Mouse (Mus musculus) hindbrain, postnatal 0 days (tissue): Measurements from ENCODE around the gene Ccdc141. TPM values are rescaled to one million over a fixed set of nuclear protein-coding genes. Genes with fewer than 3 reads are reported as not detected.

ENCODE experiments used
- ATAC-seq: fragments of 200-750 bp; cut with Nextera tagmentation; 2 replicates; pipeline ENCODE4 v1.8.0; 2017; ENCODE audit warnings: mild to moderate bottlenecking, moderate TSS enrichment, moderate library complexity
- DNase-seq: peaks from one replicate; pipeline ENCODE4 v3.0.0-alpha.2; 2015; ENCODE audit warnings: low spot score
- H3K27ac ChIP-seq: fragments of 300-500 bp; sonication (generic); 2 replicates; pipeline ENCODE4 v1.5.1; 2014; ENCODE audit warnings: mild to moderate bottlenecking
- H3K27me3 ChIP-seq: fragments of 300-500 bp; sonication (generic); 2 replicates; pipeline ENCODE4 v1.6.1; 2014; ENCODE audit warnings: low read length, mixed read lengths; ENCODE audit not compliant: insufficient read depth
- H3K36me3 ChIP-seq: fragments of 300-500 bp; sonication (generic); 2 replicates; pipeline ENCODE4 v1.6.1; 2014; ENCODE audit warnings: low read length, mixed read lengths; ENCODE audit not compliant: insufficient read depth
- H3K4me1 ChIP-seq: fragments of 300-500 bp; sonication (generic); 2 replicates; pipeline ENCODE4 v1.6.1; 2014; ENCODE audit warnings: antibody characterized with exemption, low read length, mixed read lengths; ENCODE audit not compliant: insufficient read depth
- H3K4me2 ChIP-seq: fragments of 300-500 bp; sonication (generic); 2 replicates; pipeline ENCODE4 v1.6.1; 2014; ENCODE audit warnings: low read depth, mild to moderate bottlenecking, low read length, moderate library complexity, mixed read lengths
- H3K4me3 ChIP-seq: fragments of 300-500 bp; sonication (generic); 2 replicates; pipeline ENCODE4 v1.5.1; 2014; ENCODE audit warnings: low read length
- H3K9ac ChIP-seq: fragments of 300-500 bp; sonication (generic); replicated peaks from 2 replicates; pipeline ENCODE4 v1.6.1; 2014; ENCODE audit warnings: mild to moderate bottlenecking, low read length, moderate library complexity, mixed read lengths
- H3K9me3 ChIP-seq: fragments of 300-500 bp; sonication (generic); 2 replicates; pipeline ENCODE4 v1.6.1; 2016; ENCODE audit warnings: low read length, mixed read lengths
- CTCF ChIP-seq: IDR thresholded peaks from 2 replicates; pipeline ENCODE4 v1.5.1; 2016; ENCODE audit warnings: antibody characterized with exemption, control low read depth, low read depth
- WGBS: fragments of 180-500 bp; shearing (Covaris S2); extraction: QIAGEN DNeasy Blood & Tissue Kit; methylation state at CpG from one replicate; pipeline ENCODE4 v1.1.7; 2014; 5-methylcytosine and 5-hydroxymethylcytosine counted together
- polyA plus RNA-seq: library from polyadenylated mRNA; unstranded; fragments of >200 nt; fragmentation: Nextera tagmentation; extraction: Ambion mirVana; gene quantifications from 2 replicates; pipeline ENCODE4 v1.2.1, GENCODE M21; 2015
- total RNA-seq: library from RNA; depleted of rRNA; stranded (reverse); fragments of >200 nt; gene quantifications from 2 replicates; pipeline ENCODE4 v1.2.3, GENCODE M21; 2014

The Ccdc141 gene
- total and polyA plus RNA-seq, 2 experiments from 2014 or later, result 10.1 to 20.0 TPM

DNA sequence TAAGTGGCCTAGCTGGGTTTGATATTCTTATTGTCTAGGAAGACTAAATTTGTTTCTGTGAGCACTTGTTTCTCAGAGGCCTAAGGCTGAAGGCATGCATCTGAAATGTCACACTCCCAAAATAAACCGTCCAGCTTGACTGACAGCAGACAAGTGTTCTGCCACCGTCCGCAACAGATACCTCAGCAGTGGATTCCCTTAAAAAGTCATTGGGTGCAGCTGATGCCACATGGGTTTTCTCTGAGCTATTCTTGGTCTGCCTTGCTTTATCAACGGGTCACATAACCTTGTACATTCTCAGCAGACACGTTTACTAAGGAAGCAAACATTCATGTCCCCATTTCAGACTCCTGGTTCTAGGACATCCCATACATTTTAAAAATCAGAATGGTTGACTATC, 188.7 kb downstream of the Ccdc141 start:
- no peak overlapping the region for H3K27ac ChIP-seq

DNA sequence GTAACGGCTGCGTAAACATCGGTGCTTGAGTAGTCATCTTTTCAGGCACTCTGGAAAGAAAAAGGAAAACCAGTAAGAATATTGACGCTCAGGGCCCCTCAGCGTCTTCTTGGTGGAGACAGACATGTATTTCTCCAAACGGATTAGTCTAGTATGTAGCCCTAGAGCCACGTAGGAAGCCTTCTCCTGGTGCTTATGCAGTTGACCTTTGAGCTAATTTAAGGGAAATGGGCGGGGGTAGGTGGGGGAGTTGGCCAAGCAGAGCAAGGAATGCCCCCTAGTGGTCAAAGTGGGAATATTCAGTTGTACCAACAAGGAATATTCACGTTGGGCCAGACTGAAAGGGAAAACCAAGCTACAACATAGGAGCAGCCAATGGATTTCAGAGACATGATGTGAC, 190.3 kb downstream of the Ccdc141 start:
- TF ChIP-seq CTCF, result peak; percentile 65
- DNase-seq (peak; percentile 43), ATAC-seq (peak; percentile 24; the same call in 1 of the 2 replicates)

More for the DNA sequence above, 188.7 kb downstream of the Ccdc141 start:
- Histone ChIP-seq H3K4me1 (no peaks in the 10 kb centered on the region), H3K27me3 (no peaks in the 10 kb centered on the region), H3K36me3 (no peaks in the 10 kb centered on the region), H3K9me3 (no peaks in the 10 kb centered on the region), H3K4me2 (no peak overlapping the region), H3K4me3 (no peak overlapping the region), H3K9ac (no peak overlapping the region)
- no peak for TF ChIP-seq CTCF
- no peak for ATAC-seq
- WGBS, result 77% methylated on average over 5 of the region's 5 CpGs
- DNase-seq, result no peak

DNA sequence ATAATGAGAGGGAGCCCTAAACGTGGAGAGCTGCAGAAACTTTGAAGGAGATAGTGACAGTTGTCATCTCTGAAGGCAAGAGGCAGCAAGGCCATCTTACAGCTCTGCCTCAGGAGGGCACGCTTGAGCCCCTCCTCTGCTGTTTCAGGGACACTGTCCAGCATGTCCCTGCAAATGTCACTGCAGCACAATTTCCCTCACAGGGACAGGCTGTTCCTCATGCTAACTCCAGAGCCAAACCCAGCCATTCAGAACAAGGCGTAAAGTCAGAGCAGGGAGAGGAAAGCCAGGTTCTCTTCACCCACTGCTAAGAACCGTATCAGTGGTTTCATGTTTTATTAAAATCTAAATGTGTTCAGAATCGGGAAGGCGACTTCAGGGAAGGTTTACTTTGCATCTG, 192.8 kb downstream of the Ccdc141 start:
- TF ChIP-seq CTCF, result no peak
- no peak overlapping the region for H3K9ac ChIP-seq
- no peaks in the 10 kb centered on the region for H3K4me1 ChIP-seq
- ATAC-seq (no peak), DNase-seq (no peak)
- no peaks in the 10 kb centered on the region for H3K27me3 ChIP-seq
- H3K4me2 ChIP-seq, result no peak overlapping the region
- no peaks in the 10 kb centered on the region for H3K36me3 ChIP-seq
- H3K27ac ChIP-seq, result no peak overlapping the region
- no peak overlapping the region for H3K4me3 ChIP-seq
- 77% methylated on average over 6 of the region's 6 CpGs for WGBS
- H3K9me3 ChIP-seq, result no peaks in the 10 kb centered on the region

More for the DNA sequence above, 190.3 kb downstream of the Ccdc141 start:
- H3K4me2 ChIP-seq, result no peak overlapping the region
- 55% methylated on average over 9 of the region's 9 CpGs for WGBS
- H3K27me3 ChIP-seq, result no peaks in the 10 kb centered on the region
- no peak overlapping the region for H3K9ac ChIP-seq
- H3K9me3 ChIP-seq, result no peaks in the 10 kb centered on the region
- H3K36me3 ChIP-seq, result no peaks in the 10 kb centered on the region
- H3K27ac ChIP-seq, result no peak overlapping the region
- H3K4me3 ChIP-seq, result no peak overlapping the region
- no peaks in the 10 kb centered on the region for H3K4me1 ChIP-seq

DNA sequence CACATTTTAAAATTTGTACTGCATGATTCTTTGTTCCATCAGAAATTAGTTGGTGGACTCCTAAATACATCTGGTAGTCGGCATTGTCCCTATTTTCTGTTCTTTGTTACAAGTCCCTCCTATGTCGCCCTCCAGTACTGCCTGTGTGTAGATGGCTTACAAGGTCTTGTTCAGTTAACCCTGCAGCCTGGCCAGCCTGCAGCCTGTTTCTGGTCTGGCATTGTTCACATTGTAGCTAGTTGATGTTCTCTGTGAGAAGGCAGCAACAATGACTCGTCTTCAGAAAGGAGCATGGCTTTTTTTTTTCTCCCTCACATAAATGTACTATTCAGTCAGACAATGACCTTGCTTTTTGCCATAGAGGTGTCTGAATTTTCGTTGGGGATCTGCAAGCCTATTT, 198.4 kb downstream of the Ccdc141 start:
- no peak overlapping the region for H3K4me3 ChIP-seq
- no peak overlapping the region for H3K27ac ChIP-seq
- DNase-seq (no peak), ATAC-seq (no peak)
- WGBS, result 49% methylated on average over 4 of the region's 4 CpGs
- H3K9me3 ChIP-seq, result no peaks in the 10 kb centered on the region
- no peaks in the 10 kb centered on the region for H3K4me1 ChIP-seq
- H3K9ac ChIP-seq, result no peak overlapping the region
- H3K36me3 ChIP-seq, result no peaks in the 10 kb centered on the region
- H3K4me2 ChIP-seq, result no peak overlapping the region
- H3K27me3 ChIP-seq, result no peaks in the 10 kb centered on the region
- TF ChIP-seq CTCF, result no peak

DNA sequence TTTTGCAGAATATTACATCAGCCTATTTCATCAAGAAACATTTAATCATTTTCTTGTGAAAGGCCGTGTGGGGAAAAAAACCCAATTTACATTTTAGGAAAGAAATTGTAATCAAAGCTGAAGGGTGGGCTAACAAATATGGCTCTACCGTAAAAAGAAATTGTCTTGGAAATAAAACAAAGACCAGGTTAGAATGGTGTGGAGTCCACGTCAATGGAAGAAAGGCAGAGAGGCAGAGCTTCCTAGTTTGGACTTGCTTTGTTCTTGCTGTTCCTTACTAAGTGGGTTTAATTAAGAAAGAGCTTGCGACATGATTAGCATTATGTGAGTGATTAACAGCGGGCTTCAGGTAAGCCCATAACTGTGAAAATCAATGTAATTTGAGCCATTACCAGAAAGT, 199.4 kb downstream of the Ccdc141 start:
- no peak for TF ChIP-seq CTCF
- Histone ChIP-seq H3K27me3 (no peaks in the 10 kb centered on the region), H3K9me3 (no peaks in the 10 kb centered on the region), H3K4me1 (no peaks in the 10 kb centered on the region), H3K4me2 (peak overlapping the region; percentile 30; the same call in 1 of the 2 replicates), H3K4me3 (no peak overlapping the region), H3K36me3 (no peaks in the 10 kb centered on the region), H3K9ac (no peak overlapping the region), H3K27ac (no peak overlapping the region)
- no peak for ATAC-seq
- WGBS, result 46% methylated on average over 5 of the region's 5 CpGs
- peak; percentile 9 for DNase-seq

DNA sequence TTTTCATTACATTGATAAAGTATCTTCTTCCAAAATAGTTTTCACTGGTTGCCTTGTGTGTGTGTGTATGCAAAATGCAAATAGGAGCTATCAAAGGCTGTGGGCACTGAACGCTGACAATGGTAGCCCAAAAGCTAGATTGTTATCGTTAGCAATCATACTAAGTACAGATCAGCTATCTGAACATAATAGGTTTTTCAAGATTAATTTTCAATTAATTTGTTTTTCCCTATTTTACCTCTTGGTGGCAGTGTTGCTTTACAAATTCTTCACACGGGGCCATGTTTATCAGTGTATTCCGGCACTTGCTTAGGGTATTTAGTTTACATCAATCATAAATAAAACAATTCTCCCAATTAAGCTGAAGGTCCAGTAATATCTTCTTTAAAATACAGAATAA, 199.8 kb downstream of the Ccdc141 start:
- no peak overlapping the region for H3K9ac ChIP-seq
- ATAC-seq, result peak; percentile 49; the same call in 1 of the 2 replicates

DNA sequence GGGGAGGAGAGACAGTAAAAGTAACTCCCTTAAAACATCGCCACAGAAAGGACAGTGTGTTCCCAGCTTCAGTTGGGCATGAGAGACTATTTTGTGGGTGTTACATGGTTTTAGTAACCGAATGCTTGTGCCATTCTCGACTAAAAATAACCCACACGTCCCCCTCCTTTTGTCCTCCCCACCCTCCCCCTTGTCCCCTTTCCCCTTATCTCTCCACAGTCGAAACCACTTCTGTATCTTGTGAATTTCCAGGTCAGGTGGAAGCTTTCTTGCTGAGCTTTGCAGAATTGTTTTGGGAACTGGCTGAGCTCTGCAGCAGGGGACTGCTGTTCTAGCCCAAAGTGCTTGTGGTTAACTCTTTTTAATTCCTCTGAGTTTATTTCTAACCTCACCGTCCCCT, 200.2 kb downstream of the Ccdc141 start:
- WGBS, result 69% methylated on average over 6 of the region's 6 CpGs
- no peaks in the 10 kb centered on the region for H3K4me1 ChIP-seq
- H3K27ac ChIP-seq, result no peak overlapping the region
- DNase-seq (no peak), ATAC-seq (no peak)
- no peak for TF ChIP-seq CTCF
- H3K27me3 ChIP-seq, result no peaks in the 10 kb centered on the region
- H3K4me2 ChIP-seq, result no peak overlapping the region
- no peaks in the 10 kb centered on the region for H3K9me3 ChIP-seq
- H3K4me3 ChIP-seq, result no peak overlapping the region
- H3K9ac ChIP-seq, result no peak overlapping the region
- no peaks in the 10 kb centered on the region for H3K36me3 ChIP-seq

More for the DNA sequence above, 199.8 kb downstream of the Ccdc141 start:
- peak; percentile 74 for DNase-seq
- H3K27me3 ChIP-seq, result no peaks in the 10 kb centered on the region
- no peaks in the 10 kb centered on the region for H3K4me1 ChIP-seq
- H3K36me3 ChIP-seq, result no peaks in the 10 kb centered on the region
- peak overlapping the region; percentile 30; the same call in 1 of the 2 replicates for H3K4me2 ChIP-seq
- no peaks in the 10 kb centered on the region for H3K9me3 ChIP-seq
- no peak overlapping the region for H3K4me3 ChIP-seq
- no peak overlapping the region for H3K27ac ChIP-seq
- peak; percentile 69 for TF ChIP-seq CTCF
- WGBS, result 13% methylated on average over 4 of the region's 4 CpGs
